Mouse (Mus musculus) erythroblast, embryonic 14.5 days (primary cell): Measurements from ENCODE around the gene Ppox.

ENCODE experiments used
- GATA1 ChIP-seq: IDR thresholded peaks from 2 replicates; pipeline ENCODE4 v1.6.1; 2012; ENCODE audit warnings: low read length, inconsistent platforms, mixed read lengths
- TAL1 ChIP-seq: IDR thresholded peaks from 3 replicates; pipeline ENCODE4 v1.6.1; 2012; ENCODE audit warnings: low read length, inconsistent platforms, mixed read lengths

- no peak for TF ChIP-seq GATA1
- TF ChIP-seq TAL1, result no peak
Measured at GRCm38 (mm10) chr1:171248386-171249226, 32.4 kb downstream of the Ppox start.
